In the genomic region with DNA sequence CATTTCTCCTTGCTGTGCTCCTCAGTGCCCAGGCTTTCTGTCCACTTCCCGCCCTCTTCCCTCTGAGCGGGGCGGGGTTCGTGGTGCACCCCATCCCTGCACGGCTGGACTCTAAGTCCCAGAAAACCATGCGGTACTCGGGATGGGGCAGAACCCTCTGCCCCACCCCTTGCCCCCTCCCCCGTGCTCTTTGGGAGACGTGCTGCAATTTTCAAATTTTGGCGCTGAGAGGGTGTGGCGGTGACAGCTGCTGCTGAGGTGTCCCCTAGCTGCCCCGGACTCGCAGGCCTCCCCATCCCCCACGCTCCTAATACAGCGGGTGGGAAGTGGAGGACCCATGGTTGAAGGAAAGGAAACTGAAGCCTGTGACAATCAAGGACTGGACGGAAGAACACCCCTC, we compare ENCODE assay signal across 8 mouse cellular contexts. TPM values are rescaled to one million over a fixed set of nuclear protein-coding genes. Genes with fewer than 3 reads are reported as not detected.
DNase-seq lines count a peak whose midpoint lies in the region; ATAC-seq lines count a peak whose summit lies in the region.

No protein-coding gene starts in this region.

- H3K4me1 ChIP-seq in embryonic facial prominence, embryonic 12.5 days, result peaks cover 20% of the 10 kb centered on the region
- H3K4me1 ChIP-seq in hindbrain, embryonic 15.5 days (replicated peaks), result peaks cover 16% of the 10 kb centered on the region
- peaks cover 10% of the 10 kb centered on the region for H3K4me1 ChIP-seq in liver, embryonic 16.5 days (ENCODE audit: control insufficient read depth, low read depth, low read length)

- H3K27me3 ChIP-seq in embryonic facial prominence, embryonic 12.5 days, result no peaks in the 10 kb centered on the region
- peaks cover 2% of the 10 kb centered on the region; the same call in 1 of the 2 replicates for H3K27me3 ChIP-seq in hindbrain, embryonic 15.5 days
- peaks cover 8% of the 10 kb centered on the region for H3K27me3 ChIP-seq in liver, embryonic 16.5 days (ENCODE audit: control insufficient read depth, insufficient read depth, low read depth, low read length)

- H3K4me3 ChIP-seq in embryonic facial prominence, embryonic 12.5 days, result peak overlapping the region; percentile 30
- H3K4me3 ChIP-seq in hindbrain, embryonic 15.5 days, result peak overlapping the region; percentile 24
- peak overlapping the region; percentile 25 for H3K4me3 ChIP-seq in liver, embryonic 16.5 days (ENCODE audit: low read depth, low read length)

- peak; percentile 76 for DNase-seq in Muller cell, postnatal 12 days (ENCODE audit: inconsistent ontology term)
- peak; percentile 55 for DNase-seq in retina, embryonic 14.5 days (ENCODE audit: low spot score)
- no peak for DNase-seq in testis, postnatal 10 days (ENCODE audit: low spot score)
- no peak for DNase-seq in layer of hippocampus, postnatal 25 days (ENCODE audit: extremely low spot score in 1 of 2, low spot score in 1 of 2)
- DNase-seq in ovary, postnatal 14 days (ENCODE audit: low spot score), result no peak

- H3K9me3 ChIP-seq in embryonic facial prominence, embryonic 12.5 days, result no peaks in the 10 kb centered on the region
- H3K9me3 ChIP-seq in hindbrain, embryonic 15.5 days, result no peaks in the 10 kb centered on the region
- no peaks in the 10 kb centered on the region for H3K9me3 ChIP-seq in liver, embryonic 16.5 days (replicated peaks; ENCODE audit: control insufficient read depth, low read length)

- H3K36me3 ChIP-seq in embryonic facial prominence, embryonic 12.5 days, result no peaks in the 10 kb centered on the region
- no peaks in the 10 kb centered on the region for H3K36me3 ChIP-seq in hindbrain, embryonic 15.5 days
- H3K36me3 ChIP-seq in liver, embryonic 16.5 days (ENCODE audit: control insufficient read depth, insufficient read depth), result no peaks in the 10 kb centered on the region

- peak overlapping the region; percentile 45; the same call in 1 of the 2 replicates for H3K9ac ChIP-seq in embryonic facial prominence, embryonic 12.5 days
- H3K9ac ChIP-seq in hindbrain, embryonic 15.5 days, result 0 out of 2 replicates have a peak overlapping the region, but pooled peaks have one; percentile 16
- peak overlapping the region; percentile 14 for H3K9ac ChIP-seq in liver, embryonic 16.5 days (ENCODE audit: low read depth, low read length)

- H3K27ac ChIP-seq in embryonic facial prominence, embryonic 12.5 days, result no peak overlapping the region
- no peak overlapping the region for H3K27ac ChIP-seq in hindbrain, embryonic 15.5 days (replicated peaks)
- 0 out of 2 replicates have a peak overlapping the region, but pooled peaks have one; percentile 11 for H3K27ac ChIP-seq in liver, embryonic 16.5 days (ENCODE audit: low read length)

- H3K4me2 ChIP-seq in embryonic facial prominence, embryonic 12.5 days (replicated peaks), result peak overlapping the region; percentile 55
- H3K4me2 ChIP-seq in hindbrain, embryonic 15.5 days, result peak overlapping the region; percentile 44
- H3K4me2 ChIP-seq in liver, embryonic 16.5 days (ENCODE audit: low read depth, low read length), result peak overlapping the region; percentile 48

- no peak for ATAC-seq in embryonic facial prominence, embryonic 12.5 days (ENCODE audit: insufficient number of reproducible peaks, insufficient read depth, low FRiP score, low TSS enrichment)
- ATAC-seq in hindbrain, embryonic 15.5 days (ENCODE audit: low FRiP score, low read depth), result no peak
- peak; percentile 47 for ATAC-seq in liver, embryonic 16.5 days (ENCODE audit: low read depth)

- WGBS in embryonic facial prominence, embryonic 12.5 days, result 4% methylated on average over 16 of the region's 16 CpGs
- 6% methylated on average over 16 of the region's 16 CpGs for WGBS in hindbrain, embryonic 15.5 days
- 6% methylated on average over 16 of the region's 16 CpGs for WGBS in liver, embryonic 16.5 days (ENCODE audit: insufficient replicate concordance)

RNA-seq across cellular contexts. Expression of a gene that starts 3.9 kb away (rescaled TPM):
- 70.3 TPM in 2 replicates for polyA plus RNA-seq in embryonic facial prominence, embryonic 12.5 days (2016; fragmentation: Nextera tagmentation; extraction: Ambion mirVana)
- polyA plus RNA-seq in hindbrain, embryonic 15.5 days (2015; fragmentation: Nextera tagmentation; extraction: Ambion mirVana), result 38.4 and 40.9 TPM in 2 replicates
- 10.3 TPM in 2 replicates for polyA plus RNA-seq in liver, embryonic 16.5 days (2015; fragmentation: Nextera tagmentation; extraction: Ambion mirVana)
- total RNA-seq in layer of hippocampus, postnatal 25 days (2021), result 10 to 100 TPM; 17.5 to 19.6 TPM

RNA-seq across cellular contexts. Expression of a gene that starts 8.0 kb away (rescaled TPM):
- 15.9 and 20.5 TPM in 2 replicates for polyA plus RNA-seq in embryonic facial prominence, embryonic 12.5 days (2016; fragmentation: Nextera tagmentation; extraction: Ambion mirVana)
- polyA plus RNA-seq in hindbrain, embryonic 15.5 days (2015; fragmentation: Nextera tagmentation; extraction: Ambion mirVana), result 6.9 and 8.5 TPM in 2 replicates
- 4.0 and 5.0 TPM in 2 replicates for polyA plus RNA-seq in liver, embryonic 16.5 days (2015; fragmentation: Nextera tagmentation; extraction: Ambion mirVana)
- total RNA-seq in layer of hippocampus, postnatal 25 days (2021), result 10 to 100 TPM; 15.0 to 16.7 TPM

RNA-seq across cellular contexts. Expression of a gene that starts 21.2 kb away (rescaled TPM):
- 308 and 322 TPM in 2 replicates for polyA plus RNA-seq in embryonic facial prominence, embryonic 12.5 days (2016; fragmentation: Nextera tagmentation; extraction: Ambion mirVana)
- 329 and 342 TPM in 2 replicates for polyA plus RNA-seq in hindbrain, embryonic 15.5 days (2015; fragmentation: Nextera tagmentation; extraction: Ambion mirVana)
- 151 and 160 TPM in 2 replicates for polyA plus RNA-seq in liver, embryonic 16.5 days (2015; fragmentation: Nextera tagmentation; extraction: Ambion mirVana)
- total RNA-seq in layer of hippocampus, postnatal 25 days (2021), result 100 to 1,000 TPM; 145 to 167 TPM

RNA-seq across cellular contexts. Expression of a gene that starts 50.3 kb away (rescaled TPM):
- polyA plus RNA-seq in embryonic facial prominence, embryonic 12.5 days (2016; fragmentation: Nextera tagmentation; extraction: Ambion mirVana), result 0.09 and 0.10 TPM in 2 replicates
- 0.22 and 0.33 TPM in 2 replicates for polyA plus RNA-seq in hindbrain, embryonic 15.5 days (2015; fragmentation: Nextera tagmentation; extraction: Ambion mirVana)
- 0.04 TPM in 1 of 2 replicates, not detected in the other for polyA plus RNA-seq in liver, embryonic 16.5 days (2015; fragmentation: Nextera tagmentation; extraction: Ambion mirVana)
- total RNA-seq in layer of hippocampus, postnatal 25 days (2021), result under 1 TPM; 0.40 to 0.62 TPM

Comparison
In these comparisons a context has a peak if more than half of its experiments do, and no peak if none do; other contexts are left out.
1. DNase-seq: peak in Muller cell, postnatal 12 days (single experiment) and retina, embryonic 14.5 days (single experiment); none in testis, postnatal 10 days (single experiment), layer of hippocampus, postnatal 25 days (0 of 2) and ovary, postnatal 14 days (single experiment).
2. Peak in every context shown above with its lines, with median percentiles within 50 percentile points of each other: H3K4me2 ChIP-seq, H3K4me3 ChIP-seq and H3K9ac ChIP-seq.